Mouse (Mus musculus) cerebellum, adult 2 months (tissue): ENCODE measurements at regions not wholly inside any gene's neighbourhood (a gene's known extent, or its start where the extent isn't known, plus 50 kb on each side); places are given as distances from the start of the nearest gene placed in this dataset.

Experiments
- CTCF ChIP-seq: fragments of 200-500 bp; IDR thresholded peaks from 2 replicates; pipeline ENCODE4 v1.5.1; 2011; ENCODE audit warnings: low read depth, mild to moderate bottlenecking, control low read depth, low read length, moderate library complexity, borderline replicate concordance; ENCODE audit not compliant: insufficient read depth
- POLR2A ChIP-seq: fragments of 200-500 bp; IDR thresholded peaks from 2 replicates; pipeline ENCODE4 v1.6.1; 2011; ENCODE audit warnings: low read length, control low read depth, borderline replicate concordance; ENCODE audit not compliant: insufficient read depth

DNA sequence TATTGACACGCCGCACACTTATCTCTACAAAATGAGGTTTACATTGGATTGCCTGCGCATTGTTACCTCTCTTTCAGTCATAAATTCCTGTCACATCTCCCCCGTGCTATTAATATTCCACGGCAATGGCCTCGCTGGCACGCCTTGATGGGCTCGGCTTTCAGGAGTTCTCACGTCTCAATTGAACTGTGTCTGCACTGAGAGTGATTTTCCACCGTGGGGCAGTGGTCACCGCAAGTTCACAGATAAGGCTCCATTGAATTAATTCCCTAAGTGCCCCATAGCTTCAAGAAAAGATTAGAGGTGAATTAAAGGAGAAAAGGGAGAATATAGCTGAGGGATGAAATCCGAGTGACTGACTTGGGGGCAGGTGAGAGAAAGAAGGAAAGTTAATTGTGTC lies 424.5 kb downstream of the Ajap1 start:
- TF ChIP-seq CTCF (peak; percentile 34; the same call in 1 of the 2 replicates), POLR2A (no peak)
